Mouse (Mus musculus) ES-Bruce4 (cell line): ENCODE data around the gene Snx29. TPM values are rescaled to one million over a fixed set of nuclear protein-coding genes. Genes with fewer than 3 reads are reported as not detected.

Experiments used
- H3K27ac ChIP-seq: 2 replicates; pipeline ENCODE4 v1.5.1; 2012; ENCODE audit warnings: low read length, inconsistent platforms; ENCODE audit not compliant: insufficient read depth
- H3K27me3 ChIP-seq: 2 replicates; pipeline ENCODE4 v1.6.1; 2012; ENCODE audit warnings: mild to moderate bottlenecking, low read length, inconsistent platforms; ENCODE audit not compliant: control insufficient read depth, poor library complexity, insufficient read depth, severe bottlenecking
- H3K36me3 ChIP-seq: 2 replicates; pipeline ENCODE4 v1.6.1; 2012; ENCODE audit warnings: inconsistent platforms, mild to moderate bottlenecking, low read length, moderate library complexity; ENCODE audit not compliant: control insufficient read depth, poor library complexity, insufficient read depth, severe bottlenecking
- H3K4me1 ChIP-seq: one replicate; pipeline ENCODE4 v1.8.1; 2011; ENCODE audit warnings: low read length; ENCODE audit not compliant: control insufficient read depth, insufficient read depth
- H3K4me3 ChIP-seq: 2 replicates; pipeline ENCODE4 v1.5.1; 2011; ENCODE audit warnings: low read depth, mild to moderate bottlenecking, low read length
- H3K9ac ChIP-seq: 2 replicates; pipeline ENCODE4 v1.6.1; 2012; ENCODE audit warnings: low read depth, mild to moderate bottlenecking, inconsistent platforms; ENCODE audit not compliant: poor library complexity, severe bottlenecking
- H3K9me3 ChIP-seq: replicated peaks from 2 replicates; pipeline ENCODE4 v1.6.1; 2012; ENCODE audit warnings: mild to moderate bottlenecking, low read length, inconsistent platforms; ENCODE audit not compliant: control insufficient read depth, poor library complexity, insufficient read depth, severe bottlenecking
- CTCF ChIP-seq: IDR thresholded peaks from one replicate; pipeline ENCODE4 v1.8.1; 2011; ENCODE audit warnings: low read depth, low read length
- EP300 ChIP-seq: IDR thresholded peaks from 2 replicates; pipeline ENCODE4 v1.6.1; 2011; ENCODE audit warnings: low read depth, low read length; ENCODE audit not compliant: insufficient read depth
- POLR2A ChIP-seq: IDR thresholded peaks from one replicate; pipeline ENCODE4 v1.8.1; 2011; ENCODE audit warnings: low read length; ENCODE audit not compliant: insufficient read depth
- polyA plus RNA-seq: library from polyadenylated mRNA; stranded (reverse); fragments of >200 nt; gene quantifications from 2 replicates; pipeline ENCODE4 v1.2.4, GENCODE M21; 2011; ENCODE audit warnings: low read depth; ENCODE audit not compliant: missing spikeins, insufficient read depth, insufficient read length

The Snx29 gene
- polyA plus RNA-seq, 1 experiment: 9.2 TPM

- Histone ChIP-seq H3K36me3 (no peaks in the 10 kb centered on the region), H3K9me3 (no peaks in the 10 kb centered on the region), H3K27me3 (no peaks in the 10 kb centered on the region), H3K9ac (no peak overlapping the region), H3K4me1 (no peaks in the 10 kb centered on the region), H3K4me3 (no peak overlapping the region), H3K27ac (no peak overlapping the region)
- TF ChIP-seq CTCF (no peak), EP300 (no peak)
These were observed 227.5 kb downstream of the Snx29 start for GRCm38 (mm10) chr16:11550043-11550725.

DNA sequence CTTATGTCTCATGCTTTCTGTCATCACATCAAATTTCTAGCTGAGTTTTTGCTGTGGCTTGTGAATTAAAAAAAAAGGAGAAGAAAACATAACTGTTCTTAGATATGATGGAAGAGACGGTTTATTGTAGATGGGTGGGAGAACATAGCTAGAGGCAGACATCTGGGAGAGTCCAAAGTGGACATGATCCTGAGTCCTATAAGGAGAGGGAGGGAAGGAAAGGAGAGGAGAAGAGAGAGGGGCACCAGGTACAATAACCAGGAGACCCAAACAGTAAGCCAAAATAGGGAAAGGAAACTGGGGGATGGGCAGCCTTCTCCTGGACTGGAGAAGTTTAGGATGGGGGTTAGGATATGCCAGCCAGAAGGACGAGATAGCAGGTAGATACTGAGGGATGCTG lies 239.0 kb downstream of the Snx29 start:
- H3K4me1 ChIP-seq: no peaks in the 10 kb centered on the region
- no peak overlapping the region for H3K27ac ChIP-seq
- H3K4me3 ChIP-seq: no peak overlapping the region
- H3K9me3 ChIP-seq: no peaks in the 10 kb centered on the region
- H3K27me3 ChIP-seq: no peaks in the 10 kb centered on the region
- no peak overlapping the region for H3K9ac ChIP-seq
- no peaks in the 10 kb centered on the region for H3K36me3 ChIP-seq
- TF ChIP-seq POLR2A (no peak), CTCF (no peak), EP300 (no peak)

DNA sequence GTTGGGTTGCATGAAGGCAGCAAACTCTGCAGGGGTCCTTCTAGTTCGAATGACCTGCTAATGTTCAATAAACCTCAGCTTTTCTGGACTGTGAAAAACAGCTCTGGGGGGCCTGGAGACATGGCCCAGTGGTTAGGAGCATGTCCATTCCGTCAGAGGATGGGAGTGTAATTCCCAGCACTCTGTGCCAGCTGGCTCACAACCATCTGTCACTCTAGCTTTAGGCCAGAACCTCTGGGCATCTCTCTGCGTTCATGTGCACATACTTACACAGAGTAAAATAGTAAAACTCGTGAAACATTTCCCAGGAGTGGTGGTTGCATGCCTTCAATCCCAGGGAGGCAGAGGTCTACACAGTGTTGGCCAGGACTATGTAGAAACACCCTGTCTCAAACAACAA lies 241.1 kb downstream of the Snx29 start:
- H3K9me3 ChIP-seq: no peaks in the 10 kb centered on the region
- no peaks in the 10 kb centered on the region for H3K4me1 ChIP-seq
- H3K4me3 ChIP-seq: no peak overlapping the region
- H3K27me3 ChIP-seq: no peaks in the 10 kb centered on the region
- no peak overlapping the region for H3K27ac ChIP-seq
- no peaks in the 10 kb centered on the region for H3K36me3 ChIP-seq
- no peak overlapping the region for H3K9ac ChIP-seq
- TF ChIP-seq EP300 (no peak), CTCF (no peak), POLR2A (no peak)

DNA sequence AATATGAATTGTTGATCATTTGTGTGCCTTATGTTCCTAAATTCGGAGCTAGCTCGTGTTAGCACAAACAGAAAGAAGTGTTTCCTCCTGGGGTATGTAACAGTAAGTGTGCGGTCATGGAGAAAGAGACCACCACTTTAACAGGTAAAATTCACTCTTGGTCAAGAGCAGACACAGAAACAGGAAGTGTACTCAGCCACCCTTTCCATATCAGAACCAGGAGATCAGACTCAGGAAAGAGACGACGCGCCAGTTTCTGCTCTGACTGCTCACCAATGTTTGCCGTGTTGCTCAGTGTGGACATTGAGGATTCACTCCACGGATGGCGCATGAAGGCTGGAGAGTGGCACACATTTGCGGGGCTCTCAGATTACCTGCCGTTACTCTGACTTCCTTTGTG lies 242.4 kb downstream of the Snx29 start:
- no peak overlapping the region for H3K4me3 ChIP-seq
- no peak overlapping the region for H3K27ac ChIP-seq
- no peaks in the 10 kb centered on the region for H3K36me3 ChIP-seq
- no peaks in the 10 kb centered on the region for H3K4me1 ChIP-seq
- H3K27me3 ChIP-seq: no peaks in the 10 kb centered on the region
- no peaks in the 10 kb centered on the region for H3K9me3 ChIP-seq
- TF ChIP-seq CTCF: no peak
- TF ChIP-seq POLR2A: no peak
- no peak for TF ChIP-seq EP300
- no peak overlapping the region for H3K9ac ChIP-seq

DNA sequence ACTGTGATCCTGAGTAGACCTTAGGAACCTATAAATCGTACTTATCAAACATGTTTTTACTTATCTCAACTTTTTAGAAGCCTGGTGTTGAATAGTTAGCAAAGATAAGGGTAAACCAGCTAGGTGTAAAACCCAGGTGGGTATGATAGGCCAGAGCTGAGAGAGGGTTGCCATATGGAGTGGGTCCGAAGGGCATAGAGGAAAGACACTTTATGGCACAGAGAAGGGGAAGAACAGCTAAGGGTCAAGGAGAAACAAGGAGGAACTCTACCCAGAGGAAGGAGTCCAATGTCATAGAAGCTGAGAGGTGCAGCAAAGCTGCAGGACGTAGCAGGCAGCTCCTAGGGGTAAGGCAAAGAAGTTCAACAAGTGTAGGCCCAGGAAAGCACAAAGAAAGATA lies 244.9 kb downstream of the Snx29 start:
- TF ChIP-seq EP300 (no peak), POLR2A (no peak), CTCF (no peak)
- no peaks in the 10 kb centered on the region for H3K27me3 ChIP-seq
- no peak overlapping the region for H3K27ac ChIP-seq
- H3K9ac ChIP-seq: no peak overlapping the region
- H3K4me1 ChIP-seq: no peaks in the 10 kb centered on the region
- H3K36me3 ChIP-seq: no peaks in the 10 kb centered on the region
- no peaks in the 10 kb centered on the region for H3K9me3 ChIP-seq
- H3K4me3 ChIP-seq: no peak overlapping the region

DNA sequence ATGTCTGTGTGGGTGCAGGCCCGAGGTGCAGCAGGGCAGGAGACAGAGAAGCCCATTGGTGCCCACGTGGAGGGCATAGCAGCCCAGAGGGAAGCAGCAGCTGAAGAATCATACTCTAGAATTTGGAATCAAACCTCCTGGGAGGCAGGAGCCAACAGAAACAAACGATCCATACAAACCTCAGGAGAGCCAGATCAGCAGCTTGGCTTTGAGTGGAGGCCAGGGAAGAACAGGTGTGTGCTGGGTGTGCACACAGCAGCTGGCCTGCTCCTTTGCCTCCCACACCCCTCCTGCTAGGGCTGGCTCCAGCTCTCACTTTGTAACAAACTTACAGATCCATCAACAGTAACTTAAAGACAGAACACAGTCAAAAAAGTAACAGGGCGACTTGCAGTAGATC lies 245.4 kb downstream of the Snx29 start:
- H3K4me3 ChIP-seq: no peak overlapping the region
- no peaks in the 10 kb centered on the region for H3K4me1 ChIP-seq
- no peaks in the 10 kb centered on the region for H3K36me3 ChIP-seq
- no peak overlapping the region for H3K9ac ChIP-seq
- TF ChIP-seq EP300 (no peak), POLR2A (no peak), CTCF (no peak)
- H3K27ac ChIP-seq: no peak overlapping the region
- no peaks in the 10 kb centered on the region for H3K27me3 ChIP-seq
- H3K9me3 ChIP-seq: no peaks in the 10 kb centered on the region
